Mouse (Mus musculus) cerebellum, adult 8-10 months (tissue): ENCODE data around the gene Cd164l2.

Experiments used
- DNase-seq: peaks from one replicate; pipeline ENCODE4 v3.0.0; 2022

Gene Cd164l2

GRCm38 (mm10) chr4:133211751-133212561 lies at the start of gene Cd164l2, which contains the start of gene Gpr3:
Gene Cd164l2, plus strand, starts transcription at chr4:133212131.
Gene Gpr3, minus strand, starts transcription at chr4:133212536.
- DNase-seq: peak; percentile 41

GRCm38 (mm10) chr4:133162196-133162595 lies 49.7 kb upstream of the Cd164l2 start:
- no peak for DNase-seq

GRCm38 (mm10) chr4:133166773-133167172 lies 45.2 kb upstream of the Cd164l2 start:
- DNase-seq: no peak

GRCm38 (mm10) chr4:133169237-133170055 lies 42.5 kb upstream of the Cd164l2 start:
- no peak for DNase-seq

- no peak for DNase-seq
Observed at GRCm38 (mm10) chr4:133170056-133170524, 41.8 kb upstream of the Cd164l2 start.

GRCm38 (mm10) chr4:133170616-133171015 lies 41.3 kb upstream of the Cd164l2 start:
- DNase-seq: no peak

- DNase-seq: no peak
Observed at GRCm38 (mm10) chr4:133172451-133172850, 39.5 kb upstream of the Cd164l2 start.

- no peak for DNase-seq
Observed at GRCm38 (mm10) chr4:133174361-133174760, 37.6 kb upstream of the Cd164l2 start.

- no peak for DNase-seq
Observed at GRCm38 (mm10) chr4:133175274-133175673, 36.7 kb upstream of the Cd164l2 start.

GRCm38 (mm10) chr4:133175998-133176760 lies 35.8 kb upstream of the Cd164l2 start:
- DNase-seq: no peak

- no peak for DNase-seq
Observed at GRCm38 (mm10) chr4:133176761-133177403, 35.0 kb upstream of the Cd164l2 start.

- DNase-seq: no peak
Observed at GRCm38 (mm10) chr4:133178305-133178704, 33.6 kb upstream of the Cd164l2 start.

GRCm38 (mm10) chr4:133179258-133179657 lies 32.7 kb upstream of the Cd164l2 start:
- no peak for DNase-seq

- DNase-seq: no peak
Observed at GRCm38 (mm10) chr4:133182439-133183033, 29.4 kb upstream of the Cd164l2 start.

GRCm38 (mm10) chr4:133184031-133184897 lies 27.7 kb upstream of the Cd164l2 start:
- DNase-seq: no peak

GRCm38 (mm10) chr4:133184898-133185665 lies 26.8 kb upstream of the Cd164l2 start:
- no peak for DNase-seq

GRCm38 (mm10) chr4:133185893-133186292 lies 26.0 kb upstream of the Cd164l2 start:
- DNase-seq: no peak

- DNase-seq: no peak
Observed at GRCm38 (mm10) chr4:133186856-133187255, 25.1 kb upstream of the Cd164l2 start.

- DNase-seq: no peak
Observed at GRCm38 (mm10) chr4:133189396-133189795, 22.5 kb upstream of the Cd164l2 start.

- no peak for DNase-seq
Observed at GRCm38 (mm10) chr4:133194482-133194881, 17.4 kb upstream of the Cd164l2 start.
